Mouse (Mus musculus) adrenal gland, postnatal 36 days (tissue): ENCODE measurements around the gene Gm19426. TPM values are rescaled to one million over a fixed set of nuclear protein-coding genes. Genes with fewer than 3 reads are reported as not detected.

Source experiments
- DNase-seq, 2 experiments: peaks; one replicate each; pipeline ENCODE4 v3.0.0; 2021; ENCODE audit warnings: mixed read lengths in 1 of 2
- microRNA-seq: library from miRNA; unstranded; fragments of <30 nt; microRNA quantifications from one replicate; pipeline ENCODE4 v1.2.0, GENCODE M21; 2021
- total RNA-seq, 2 experiments: library from RNA; stranded (reverse); gene quantifications; 2 replicates each; pipeline ENCODE4 v1.2.3; 2021

The Gm19426 gene
- total RNA-seq, 2 experiments from 2014 or later: 1.5 to 2.4 TPM

DNA sequence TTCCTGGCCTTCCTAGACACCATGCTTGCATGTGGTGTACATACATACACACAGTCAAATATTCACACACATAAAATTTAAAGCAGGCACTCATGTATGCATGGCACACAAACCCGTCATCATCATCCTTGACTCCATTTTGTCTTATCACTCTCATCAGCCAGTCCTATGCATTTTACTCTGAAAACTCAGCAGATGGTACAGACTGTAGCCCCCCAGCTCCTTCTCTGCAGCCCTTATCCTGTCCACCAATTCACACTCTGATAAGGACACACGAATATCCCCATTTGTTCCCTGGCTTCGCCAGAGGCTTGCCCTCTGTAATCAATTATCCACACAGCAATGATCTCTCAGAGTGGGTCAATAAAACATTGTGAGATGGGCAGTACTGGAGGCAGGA is 22.3 kb downstream of the Gm19426 start:
- DNase-seq: no peak

DNA sequence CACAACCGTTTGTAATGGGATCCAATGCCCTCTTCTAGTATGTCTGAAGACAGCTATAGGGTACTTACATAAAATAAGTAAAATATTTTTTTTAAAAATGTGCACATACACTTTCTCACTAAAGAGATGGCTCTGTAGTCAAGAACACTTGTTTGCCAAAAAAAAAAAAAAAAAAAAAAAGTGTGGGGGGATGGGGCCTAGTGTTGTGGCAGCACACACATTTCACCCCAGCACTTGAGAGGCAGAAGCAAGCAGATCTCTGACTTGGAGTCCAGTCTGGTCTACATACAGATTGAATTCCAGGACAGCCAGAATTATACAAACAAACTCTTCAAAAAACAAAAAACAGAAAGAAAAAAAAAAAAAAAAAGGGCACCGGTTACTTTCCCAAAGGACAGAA is 22.7 kb downstream of the Gm19426 start:
- DNase-seq: no peak

DNA sequence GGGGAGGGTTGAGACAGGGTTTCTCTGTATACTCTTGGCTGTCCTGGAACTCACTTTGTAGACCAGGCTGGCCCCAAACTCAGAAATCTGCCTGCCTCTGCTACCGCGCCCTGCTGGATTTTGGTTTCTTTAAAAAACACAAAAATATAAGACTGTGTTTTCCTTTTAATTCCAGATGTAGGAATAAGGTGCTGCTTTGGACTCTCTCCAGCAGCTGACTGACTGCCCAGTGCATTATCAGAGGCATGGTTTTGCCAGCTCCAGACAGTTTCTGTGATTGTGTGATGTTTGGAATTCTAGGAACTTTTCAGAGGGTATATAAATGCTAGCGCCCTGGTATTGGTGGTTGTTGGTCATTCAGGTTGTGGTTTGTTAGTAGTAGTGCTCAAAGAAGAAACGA is 26.1 kb downstream of the Gm19426 start:
- no peak for DNase-seq

DNA sequence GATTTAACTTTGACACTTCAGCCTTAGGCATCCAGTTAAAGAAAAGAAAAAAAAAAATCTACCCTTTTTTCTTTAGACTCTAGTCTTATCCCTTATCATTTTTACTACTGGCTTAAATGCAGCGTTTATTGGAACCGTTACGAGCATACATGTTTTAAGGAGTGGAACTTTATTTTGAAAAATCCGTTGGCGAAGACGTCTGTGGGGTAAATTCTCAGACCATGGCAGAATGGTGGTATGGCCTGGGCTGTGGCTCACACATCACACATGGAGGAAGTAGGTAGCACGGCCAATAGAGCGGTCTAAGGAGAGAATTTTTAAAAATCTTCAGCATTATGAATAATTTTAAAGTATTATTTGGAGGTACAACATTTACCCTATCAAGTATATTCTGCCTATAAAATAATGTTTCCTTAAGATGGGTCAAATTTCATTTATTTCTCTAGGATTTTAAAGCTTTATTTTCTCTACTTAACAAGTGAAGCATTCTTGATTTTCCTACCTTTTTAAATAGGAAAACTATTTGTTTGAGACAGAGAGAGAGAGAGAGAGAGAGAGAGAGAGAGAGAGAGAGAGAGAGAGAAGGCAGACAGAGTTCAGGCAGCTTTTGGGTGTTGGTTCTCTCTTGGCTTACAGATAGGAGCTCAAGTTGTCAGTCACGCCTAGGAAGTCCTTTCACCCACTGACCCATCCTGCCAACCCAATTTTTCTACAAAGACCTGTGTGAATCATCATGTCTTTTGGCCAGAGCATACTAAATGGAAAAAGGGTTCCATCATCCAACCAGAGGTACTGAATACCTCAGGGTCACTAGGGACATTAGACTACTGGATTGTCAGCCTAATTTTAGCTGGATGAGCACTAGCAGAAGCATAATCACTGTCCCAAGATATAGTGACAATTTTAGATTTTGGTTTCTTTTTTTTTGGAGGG is 26.8 kb downstream of the Gm19426 start:
- DNase-seq: no peak

DNA sequence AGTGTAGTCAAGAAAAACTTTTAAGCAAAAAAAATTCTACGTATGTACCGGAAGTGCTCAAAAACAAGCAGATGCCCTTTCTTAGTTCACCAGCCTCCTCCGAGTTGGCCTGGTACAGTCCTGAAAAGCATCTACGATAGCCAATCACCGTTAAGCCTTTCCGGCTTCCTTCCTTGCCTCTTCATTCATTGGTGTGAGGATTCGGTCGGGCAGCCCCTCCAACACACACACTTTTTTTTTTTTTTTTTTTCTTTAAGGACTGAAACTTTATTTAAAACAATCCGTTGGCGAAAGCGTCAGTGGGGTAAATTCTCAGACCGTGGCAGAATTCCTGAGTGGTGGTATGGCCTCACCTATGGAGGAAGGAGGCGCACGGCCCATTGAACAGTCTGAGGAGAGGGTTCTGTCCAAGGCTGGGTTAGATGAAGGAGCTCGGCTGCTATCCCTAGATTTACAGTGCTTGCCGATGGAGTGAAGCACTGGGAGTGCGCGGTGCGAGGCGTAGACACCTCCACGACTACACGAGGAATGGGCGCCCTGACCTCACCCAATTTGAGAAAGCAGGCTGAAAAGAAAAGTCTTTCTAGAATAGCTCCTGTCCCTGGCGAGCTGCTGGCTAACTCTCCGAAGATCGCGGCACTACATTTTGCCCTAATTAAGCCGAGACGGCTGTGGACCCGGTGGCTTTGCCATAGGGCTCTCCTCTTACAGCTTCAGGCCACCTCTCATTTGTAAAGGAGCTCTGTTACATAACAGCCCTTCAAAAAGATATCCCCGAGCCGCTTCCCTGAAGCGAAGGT is 27.7 kb downstream of the Gm19426 start:
- peak; percentile 82 to 83 for DNase-seq

DNA sequence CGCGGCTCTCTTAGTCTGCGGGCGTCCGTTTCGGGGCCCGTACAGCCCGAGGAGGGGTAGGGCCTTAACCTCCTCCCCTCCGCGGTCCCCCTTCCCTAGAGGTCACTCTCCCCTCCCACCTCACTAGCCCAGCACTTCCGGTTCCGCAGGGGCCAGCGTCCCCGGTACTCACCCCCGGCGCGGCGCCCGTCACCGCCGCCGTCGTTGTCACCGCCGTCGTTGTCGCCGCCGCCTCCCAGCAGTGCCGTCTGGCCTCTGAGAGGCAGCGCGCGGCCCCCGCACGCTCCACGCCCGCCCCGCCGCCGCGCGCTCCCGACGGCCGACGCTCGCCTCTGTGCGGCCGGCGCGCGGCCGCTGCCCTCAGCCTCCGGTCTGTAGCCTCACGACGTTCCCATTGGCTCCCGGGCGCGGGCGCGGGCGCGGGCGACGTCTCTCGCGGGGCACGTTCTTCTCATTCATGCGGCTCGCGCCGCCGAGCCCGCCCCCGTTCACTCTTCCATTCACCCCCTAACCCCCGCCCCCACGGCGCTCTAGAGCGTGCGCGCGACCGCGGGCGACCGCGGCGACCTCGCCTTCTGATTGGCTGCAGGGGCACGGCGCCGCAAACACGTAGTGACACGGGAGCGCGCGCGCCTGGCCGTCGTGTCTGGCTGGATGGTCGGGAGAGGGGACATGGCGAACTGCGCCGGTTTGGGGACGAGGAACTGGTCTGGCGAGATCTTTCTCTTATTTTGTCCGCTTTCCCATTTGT is 28.5 kb downstream of the Gm19426 start, which contains the start of gene Zdhhc5:
Gene Zdhhc5, minus strand, starts transcription at position 370 of the 751 bp plus-strand sequence.
- peak; percentile 99 for DNase-seq

DNA sequence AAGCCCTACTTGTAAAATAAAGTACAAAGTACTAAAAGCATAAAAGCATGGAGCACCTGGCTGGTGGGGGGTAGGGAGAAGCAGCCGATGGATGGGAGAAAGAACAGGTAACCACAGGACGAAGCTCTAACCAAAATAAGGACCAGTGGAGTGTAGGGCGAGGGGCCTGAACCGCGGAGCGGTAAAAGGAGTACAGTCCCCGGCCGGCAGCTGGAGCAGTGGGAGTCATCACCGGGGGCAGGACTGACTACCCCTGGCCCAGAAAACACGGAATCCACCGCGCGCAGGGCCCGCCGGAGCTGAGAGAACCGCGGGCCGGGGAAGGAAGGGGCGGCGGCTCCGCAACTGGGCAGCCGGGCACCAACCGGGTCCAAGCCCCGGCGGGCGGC is 29.0 kb downstream of the Gm19426 start:
- DNase-seq: no peak

DNA sequence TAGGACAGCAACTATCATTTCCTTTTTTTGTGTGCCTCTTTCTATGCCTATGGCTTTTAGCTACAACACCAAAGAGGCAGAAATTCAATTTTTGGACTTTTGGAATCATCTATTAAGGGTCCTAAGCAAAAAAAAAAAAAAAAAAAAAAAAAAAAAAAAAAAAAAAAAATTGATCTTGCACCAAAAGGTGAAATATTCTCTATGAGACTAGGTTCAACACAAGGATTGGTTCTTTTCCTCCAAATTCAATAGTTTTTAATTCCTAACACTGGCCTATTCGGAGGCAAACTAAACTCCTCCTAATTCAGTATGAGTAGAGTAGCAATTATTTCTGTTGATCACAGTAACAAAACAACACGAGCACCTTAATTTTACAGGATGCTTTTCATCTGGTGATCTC is 31.6 kb downstream of the Gm19426 start:
- DNase-seq: no peak

DNA sequence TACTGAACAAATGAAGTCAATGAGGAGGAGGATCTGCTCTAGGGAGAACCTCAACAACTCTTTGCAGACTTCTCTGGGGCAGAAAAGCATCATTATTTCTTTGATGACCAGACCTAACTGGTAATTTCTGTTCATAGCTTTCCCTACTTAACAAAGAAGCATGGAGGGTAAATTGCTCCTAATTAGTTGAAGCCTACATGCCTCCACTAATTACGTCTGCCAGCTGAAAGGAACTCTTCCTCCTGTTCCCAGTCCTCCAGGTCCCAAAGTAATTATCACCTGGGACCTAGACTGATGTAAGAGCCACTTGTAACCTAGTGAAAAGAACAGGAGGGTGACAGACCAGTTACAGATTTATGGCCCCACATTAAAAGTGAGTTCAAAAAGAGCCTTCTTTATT is 35.9 kb downstream of the Gm19426 start:
- DNase-seq: no peak

DNA sequence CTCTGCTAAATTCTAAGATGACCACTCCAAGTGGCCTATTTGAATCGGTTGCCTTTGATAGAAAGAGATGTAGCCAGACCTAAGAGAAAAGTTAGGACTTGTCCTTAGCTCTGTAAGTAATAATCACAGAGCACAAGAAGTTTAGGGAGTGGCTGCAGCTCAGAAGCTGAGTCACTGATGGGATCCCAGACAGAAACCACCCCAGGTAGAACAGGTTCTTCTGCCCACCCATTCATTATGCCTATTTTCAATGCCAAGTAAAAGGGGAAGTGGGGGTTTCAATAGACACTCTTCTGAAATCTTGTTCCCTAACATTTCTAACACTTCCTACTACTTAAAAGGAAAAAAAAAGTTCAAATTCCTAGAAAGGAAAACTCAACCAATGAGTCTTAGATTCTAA is 38.2 kb downstream of the Gm19426 start:
- no peak for DNase-seq

DNA sequence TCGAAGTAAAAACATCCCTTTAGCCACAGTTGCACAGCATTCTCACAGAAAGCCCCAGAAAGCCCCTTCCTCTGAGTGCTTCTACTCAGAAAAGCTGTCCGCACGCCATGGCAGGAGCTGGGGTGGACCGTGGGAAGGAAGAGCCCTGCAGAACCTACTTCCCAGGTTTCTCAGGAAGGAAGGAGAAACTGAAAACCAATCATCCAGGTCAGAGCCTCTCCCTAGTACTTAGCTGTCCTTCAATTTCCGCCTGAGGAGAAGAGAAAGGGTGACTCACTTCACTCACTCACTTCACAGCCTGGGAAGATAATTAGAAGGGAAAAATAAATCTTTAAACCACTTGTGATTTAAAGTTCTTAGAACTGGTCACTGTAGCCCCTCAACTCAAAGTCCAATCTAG is 39.1 kb downstream of the Gm19426 start:
- no peak for DNase-seq

DNA sequence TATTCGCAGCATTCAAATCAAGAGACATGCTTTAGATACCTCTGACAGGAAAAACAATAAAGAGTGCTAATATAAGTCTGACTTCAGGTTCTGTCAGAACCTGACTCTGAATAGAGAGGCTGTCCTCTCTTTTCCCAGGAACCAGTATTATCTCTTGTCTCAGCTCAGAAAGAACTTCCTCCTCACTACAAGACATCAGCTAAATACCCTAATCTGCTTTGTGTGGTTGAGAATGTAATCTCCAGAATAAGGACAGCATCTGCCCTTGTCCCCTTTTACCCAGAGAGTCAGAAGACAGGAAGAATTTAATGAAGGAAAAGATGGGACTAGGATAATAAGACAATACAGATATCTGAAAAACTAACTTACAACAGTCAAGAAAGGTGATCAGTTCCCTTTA is 40.0 kb downstream of the Gm19426 start:
- no peak for DNase-seq

DNA sequence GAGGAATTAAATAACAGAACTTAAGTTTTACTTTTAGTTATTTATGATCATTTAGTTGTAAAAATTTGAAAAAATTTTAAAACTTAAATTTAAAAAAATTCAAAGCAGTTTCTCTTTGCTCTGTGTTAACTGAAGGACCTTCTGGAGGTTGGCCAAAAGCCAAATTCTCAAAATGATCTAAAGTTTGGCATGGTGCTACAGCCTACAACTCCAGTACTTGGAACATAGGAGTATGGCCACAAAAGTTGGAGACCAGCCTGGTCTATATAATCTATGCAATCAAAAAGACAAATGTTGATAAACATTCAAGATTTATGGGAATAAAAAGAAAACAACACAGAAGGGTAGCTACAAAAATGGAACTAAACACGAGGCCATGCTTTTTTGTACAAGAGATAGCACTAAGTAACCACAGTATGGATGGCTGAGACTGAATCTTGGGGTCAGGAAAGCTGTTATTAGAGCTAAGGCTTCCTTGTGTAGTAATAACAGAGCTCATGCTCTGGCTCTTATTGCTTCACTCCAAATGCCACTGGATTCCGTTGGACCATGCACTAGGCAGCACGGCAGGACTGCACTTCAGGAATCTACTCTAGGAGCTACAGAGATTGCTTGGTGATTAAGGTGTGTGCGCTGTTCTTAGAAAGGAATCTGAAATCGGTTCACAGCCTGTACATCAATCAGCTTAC is 48.3 kb downstream of the Gm19426 start:
- DNase-seq: no peak

Small RNA genes lying within 50 kb of the gene (microRNA-seq; reads per million reads assigned to microRNA genes)
- gene Mir130a: 5,602 reads per million, percentile 91 among the genes with 10 or more reads in this experiment

Other genes with a start within 250 kb of the Gm19426 start
- 100 to 1,000 TPM; 135 to 142 TPM for gene Ctnnd1, start 92.9 kb downstream of the Gm19426 start, total RNA-seq
- gene Btbd18, start 84.6 kb downstream of the Gm19426 start, total RNA-seq: under 1 TPM in 1 of 2 experiments, not detected in 1; 0.10 TPM
- 10 to 100 TPM; 27.2 to 47.4 TPM for gene Selenoh, start 72.9 kb downstream of the Gm19426 start, total RNA-seq
- not detected for gene Gm28635, start 65.6 kb downstream of the Gm19426 start, total RNA-seq
- 10 to 100 TPM; 25.5 to 26.3 TPM for gene Med19, start 65.3 kb downstream of the Gm19426 start, total RNA-seq
- gene Tmx2, start 64.5 kb downstream of the Gm19426 start, total RNA-seq: 100 to 1,000 TPM; 138 to 157 TPM
- gene Zdhhc5, start 28.5 kb downstream of the Gm19426 start, total RNA-seq: 10 to 100 TPM; 63.3 to 63.9 TPM
- 10 to 100 TPM; 13.5 to 16.4 TPM for gene Clp1, start 16.3 kb downstream of the Gm19426 start, total RNA-seq
- 1 to 10 TPM; 2.8 to 5.0 TPM for gene Ypel4, start 9.6 kb downstream of the Gm19426 start, total RNA-seq
- 10 to 100 TPM; 63.0 to 84.6 TPM for gene Serping1, start 31.8 kb upstream of the Gm19426 start, total RNA-seq
- 10 to 100 TPM; 17.1 to 23.1 TPM for gene Ube2l6, start 55.2 kb upstream of the Gm19426 start, total RNA-seq
- gene Smtnl1, start 79.0 kb upstream of the Gm19426 start, total RNA-seq: not detected
- 10 to 100 TPM; 46.2 to 51.4 TPM for gene Timm10, start 83.3 kb upstream of the Gm19426 start, total RNA-seq
- 1 to 10 TPM; 6.6 to 7.5 TPM for gene Slc43a1, start 95.2 kb upstream of the Gm19426 start, total RNA-seq
- 1 to 10 TPM in 1 of 2 experiments, under 1 TPM in 1; 0.79 to 2.4 TPM for gene Rtn4rl2, start 143.1 kb upstream of the Gm19426 start, total RNA-seq
- 10 to 100 TPM; 52.8 to 88.3 TPM for gene Slc43a3, start 192.9 kb upstream of the Gm19426 start, total RNA-seq
- gene Prg2, start 236.8 kb upstream of the Gm19426 start, total RNA-seq: not detected
- not detected for gene Prg3, start 244.6 kb upstream of the Gm19426 start, total RNA-seq